Mouse (Mus musculus) CH12.LX (cell line): ENCODE data around the gene Stat6. TPM values are rescaled to one million over a fixed set of nuclear protein-coding genes. Genes with fewer than 3 reads are reported as not detected.

Experiments
- DNase-seq: peaks from one replicate; pipeline ENCODE4 v3.0.0-alpha.2; 2013; ENCODE audit errors: extremely low read depth
- H3K27ac ChIP-seq: 2 replicates; pipeline ENCODE4 v1.5.1; 2012; ENCODE audit warnings: low read depth, mild to moderate bottlenecking, control low read depth, moderate library complexity; ENCODE audit not compliant: insufficient read depth
- H3K27me3 ChIP-seq: replicated peaks from 2 replicates; pipeline ENCODE3; 2012; ENCODE audit warnings: inconsistent platforms
- H3K36me3 ChIP-seq, 2 experiments: replicated peaks in 1 of 2; 2 replicates each; pipeline versions ENCODE3 to v1.6.1; 2012; ENCODE audit warnings: inconsistent platforms in 1 of 2, low read length in 1 of 2, mild to moderate bottlenecking in 1 of 2, mixed read lengths in 1 of 2, moderate library complexity in 1 of 2; ENCODE audit not compliant: control insufficient read depth in 1 of 2, insufficient read depth in 1 of 2
- H3K4me1 ChIP-seq, 2 experiments: 2 replicates each; pipeline ENCODE4 v1.6.1; 2012; ENCODE audit warnings: inconsistent platforms in 1 of 2, moderate library complexity in 1 of 2; ENCODE audit not compliant: insufficient read depth in 2 of 2, control insufficient read depth in 1 of 2
- H3K4me2 ChIP-seq: 2 replicates; pipeline ENCODE4 v1.6.1; 2012; ENCODE audit warnings: low read depth, mild to moderate bottlenecking, control low read depth; ENCODE audit not compliant: poor library complexity, insufficient read depth, severe bottlenecking
- H3K4me3 ChIP-seq, 3 experiments: fragments of 150-350 bp in 1 of 3; sonication (generic) in 1 of 3; replicated peaks in 1 of 3; 2 replicates each; pipeline versions ENCODE3 to v1.5.1; 2011 to 2012; ENCODE audit warnings: low read depth in 2 of 3, low read length in 2 of 3, mild to moderate bottlenecking in 2 of 3, moderate library complexity in 2 of 3, control low read depth in 1 of 3, improper control_type of control experiment in 1 of 3, inconsistent platforms in 1 of 3, mixed read lengths in 1 of 3; ENCODE audit not compliant: poor library complexity in 1 of 3
- H3K79me2 ChIP-seq: replicated peaks from 2 replicates; pipeline ENCODE4 v1.6.1; 2012; ENCODE audit warnings: mild to moderate bottlenecking, moderate library complexity; ENCODE audit not compliant: control insufficient read depth, poor library complexity, insufficient read depth, severe bottlenecking; ENCODE audit errors: extremely low read depth
- H3K9ac ChIP-seq: 2 replicates; pipeline ENCODE4 v1.6.1; 2012; ENCODE audit warnings: low read depth, mild to moderate bottlenecking, control low read depth, moderate library complexity; ENCODE audit not compliant: insufficient read depth
- H3K9me3 ChIP-seq: replicated peaks from 2 replicates; pipeline ENCODE3; 2012; ENCODE audit warnings: low read length, inconsistent platforms, mixed read lengths
- BHLHE40 ChIP-seq: IDR thresholded peaks from 2 replicates; pipeline ENCODE4 v1.6.1; 2011; ENCODE audit warnings: mild to moderate bottlenecking, low read depth, low read length, improper control_type of control experiment
- E2F4 ChIP-seq: IDR thresholded peaks from 2 replicates; pipeline ENCODE4 v1.6.1; 2011; ENCODE audit warnings: low read depth, low read length, improper control_type of control experiment; ENCODE audit not compliant: insufficient replicate concordance
- ETS1 ChIP-seq: conservative IDR thresholded peaks from 2 replicates; pipeline ENCODE4 v1.6.1; 2012; ENCODE audit warnings: low read depth, mild to moderate bottlenecking, inconsistent platforms, low read length, improper control_type of control experiment, moderate library complexity
- HCFC1 ChIP-seq: IDR thresholded peaks from 2 replicates; pipeline ENCODE4 v1.6.1; 2012; ENCODE audit warnings: low read depth, mild to moderate bottlenecking, inconsistent platforms, low read length, improper control_type of control experiment
- KAT2A ChIP-seq: IDR thresholded peaks from 2 replicates; pipeline ENCODE4 v1.6.1; 2012; ENCODE audit warnings: low read length, improper control_type of control experiment, inconsistent platforms; ENCODE audit not compliant: insufficient replicate concordance
- MAFK ChIP-seq: IDR thresholded peaks from 2 replicates; pipeline ENCODE4 v1.6.1; 2011; ENCODE audit warnings: low read length, improper control_type of control experiment; ENCODE audit not compliant: insufficient replicate concordance
- MEF2A ChIP-seq: IDR thresholded peaks from 2 replicates; pipeline ENCODE4 v1.6.1; 2014; ENCODE audit warnings: low read depth, mild to moderate bottlenecking, inconsistent platforms, low read length, improper control_type of control experiment, borderline replicate concordance
- NELFE ChIP-seq: IDR thresholded peaks from 2 replicates; pipeline ENCODE4 v1.6.1; 2011; ENCODE audit warnings: low read depth, low read length, improper control_type of control experiment
- NRF1 ChIP-seq: IDR thresholded peaks from 2 replicates; pipeline ENCODE4 v1.6.1; 2014; ENCODE audit warnings: low read depth, mild to moderate bottlenecking, inconsistent platforms, low read length, improper control_type of control experiment, moderate library complexity
- PAX5 ChIP-seq: IDR thresholded peaks from 2 replicates; pipeline ENCODE4 v1.6.1; 2012; ENCODE audit warnings: low read length, inconsistent platforms, mixed read lengths
- RAD21 ChIP-seq: IDR thresholded peaks from 2 replicates; pipeline ENCODE4 v1.6.1; 2011; ENCODE audit warnings: low read depth, mild to moderate bottlenecking, low read length, improper control_type of control experiment, moderate library complexity
- RCOR1 ChIP-seq: conservative IDR thresholded peaks from 2 replicates; pipeline ENCODE4 v1.6.1; 2012; ENCODE audit warnings: low read depth, mild to moderate bottlenecking, inconsistent platforms, low read length, improper control_type of control experiment
- TBP ChIP-seq: conservative IDR thresholded peaks from 2 replicates; pipeline ENCODE4 v1.6.1; 2011; ENCODE audit warnings: low read depth, low read length, improper control_type of control experiment
- TCF12 ChIP-seq: IDR thresholded peaks from 2 replicates; pipeline ENCODE4 v1.6.1; 2014; ENCODE audit warnings: low read depth, mild to moderate bottlenecking, inconsistent platforms, low read length, improper control_type of control experiment
- UBTF ChIP-seq: IDR thresholded peaks from 2 replicates; pipeline ENCODE4 v1.6.1; 2012; ENCODE audit warnings: low read depth, mild to moderate bottlenecking, inconsistent platforms, low read length, improper control_type of control experiment, moderate library complexity
- USF1 ChIP-seq: IDR thresholded peaks from 2 replicates; pipeline ENCODE4 v1.6.1; 2014; ENCODE audit warnings: low read depth, mild to moderate bottlenecking, inconsistent platforms, low read length, improper control_type of control experiment
- ZKSCAN1 ChIP-seq: IDR thresholded peaks from 2 replicates; pipeline ENCODE4 v1.6.1; 2012; ENCODE audit warnings: low read depth, inconsistent platforms, low read length, improper control_type of control experiment, borderline replicate concordance
- ZMIZ1 ChIP-seq: IDR thresholded peaks from 2 replicates; pipeline ENCODE4 v1.6.1; 2012; ENCODE audit warnings: low read depth, mild to moderate bottlenecking, inconsistent platforms, low read length, improper control_type of control experiment
- dilution Hi-C: fragments of 300-500 bp; cut with MboI; formaldehyde crosslinking; loops from 2 replicates; pipeline ENCODE4 v1.14.3; 2020; ENCODE audit warnings: low sequenced_read_pairs; ENCODE audit not compliant: extremely low pct_unique_long_range_greater_than_20kb, extremely low pct_ligation_motif_present
- in situ Hi-C: fragments of 300-500 bp; cut with MboI; formaldehyde crosslinking; loops from 3 replicates; pipeline ENCODE4 v1.14.3; 2019; ENCODE audit warnings: low sequenced_read_pairs, low pct_ligation_motif_present, low pct_unique_long_range_greater_than_20kb, mixed read lengths
- polyA plus RNA-seq: library from polyadenylated mRNA; unstranded; fragments of >175 nt; gene quantifications from 2 replicates; pipeline ENCODE4 v1.2.1, GENCODE M21; 2012; ENCODE audit warnings: low read depth; ENCODE audit not compliant: insufficient read length
- total RNA-seq, 2 experiments: library from RNA; depleted of rRNA; stranded (reverse); fragments of 300-350 nt in 1 of 2; fragments of >200 nt in 1 of 2; gene quantifications; 2 replicates each; pipeline ENCODE4 v1.2.3; 2012 to 2014

Gene Stat6
- total and polyA plus RNA-seq, 3 experiments, result 71.5 to 76.6 (median 72.1) TPM

- TF ChIP-seq E2F4 (no peak), UBTF (no peak), TBP (no peak), ZMIZ1 (no peak), ZKSCAN1 (no peak), RAD21 (no peak), HCFC1 (no peak), USF1 (no peak), NELFE (no peak), TCF12 (no peak), KAT2A (no peak), RCOR1 (no peak), BHLHE40 (no peak), MEF2A (no peak), ETS1 (no peak)
- no peak overlapping the region for H3K4me2 ChIP-seq
- H3K27ac ChIP-seq, result no peak overlapping the region
Observed at GRCm38 (mm10) chr10:127599779-127600541, 42.8 kb upstream of the Stat6 start.

GRCm38 (mm10) chr10:127602194-127602593 lies 40.6 kb upstream of the Stat6 start:
- H3K4me2 ChIP-seq, result no peak overlapping the region
- DNase-seq, result no peak
- H3K79me2 ChIP-seq, result no peaks in the 10 kb centered on the region
- no peaks in the 10 kb centered on the region for H3K9me3 ChIP-seq
- no peak overlapping the region for H3K9ac ChIP-seq
- H3K27ac ChIP-seq, result no peak overlapping the region
- peaks cover 0 to 1% of the 10 kb centered on the region in 2 experiments for H3K36me3 ChIP-seq
- no peak for TF ChIP-seq PAX5
- TF ChIP-seq MAFK, result no peak
- TF ChIP-seq NRF1, result no peak
- TF ChIP-seq ETS1, result no peak
- peaks cover 37 to 82% of the 10 kb centered on the region in 2 experiments for H3K4me1 ChIP-seq
- dilution Hi-C loops, result no loop called here
- in situ Hi-C loops, result no loop called here
- H3K27me3 ChIP-seq, result no peaks in the 10 kb centered on the region
- H3K4me3 ChIP-seq, result no peak overlapping the region

More at GRCm38 (mm10) chr10:127599779-127600541, 42.8 kb upstream of the Stat6 start:
- Histone ChIP-seq H3K9ac (no peak overlapping the region), H3K4me1 (peaks cover 42 to 85% of the 10 kb centered on the region in 2 experiments), H3K4me3 (no peak overlapping the region), H3K9me3 (no peaks in the 10 kb centered on the region), H3K36me3 (peaks cover 1 to 6% of the 10 kb centered on the region in 2 experiments), H3K79me2 (no peaks in the 10 kb centered on the region), H3K27me3 (no peaks in the 10 kb centered on the region)
- dilution Hi-C loops (no loop called here), in situ Hi-C loops (no loop called here)
- no peak for DNase-seq
